Mouse (Mus musculus) brain, embryonic 14.5 days (tissue): ENCODE data around the gene Cpeb2. TPM values are rescaled to one million over a fixed set of nuclear protein-coding genes. Genes with fewer than 3 reads are reported as not detected.

Experiments used
- DNase-seq: peaks from one replicate; pipeline ENCODE4 v3.0.0-alpha.2; 2011; ENCODE audit warnings: low read depth
- CTCF ChIP-seq: fragments of 200-500 bp; IDR thresholded peaks from 2 replicates; pipeline ENCODE4 v1.5.1; 2012; ENCODE audit warnings: inconsistent platforms, mild to moderate bottlenecking, moderate library complexity, borderline replicate concordance; ENCODE audit not compliant: insufficient read depth, insufficient read length; ENCODE audit errors: extremely low read depth
- POLR2A ChIP-seq: fragments of 200-500 bp; IDR thresholded peaks from 2 replicates; pipeline ENCODE4 v1.6.1; 2012; ENCODE audit warnings: mild to moderate bottlenecking, inconsistent platforms, borderline replicate concordance; ENCODE audit not compliant: poor library complexity, insufficient read depth, insufficient read length, severe bottlenecking; ENCODE audit errors: extremely low read depth
- polyA plus RNA-seq: library from polyadenylated mRNA; depleted of rRNA; stranded (reverse); fragments of >200 nt; gene quantifications from 2 replicates; pipeline ENCODE4 v1.2.3, GENCODE M21; 2012

Cpeb2 gene
- polyA plus RNA-seq, 1 experiment, result 36.3 TPM

DNA sequence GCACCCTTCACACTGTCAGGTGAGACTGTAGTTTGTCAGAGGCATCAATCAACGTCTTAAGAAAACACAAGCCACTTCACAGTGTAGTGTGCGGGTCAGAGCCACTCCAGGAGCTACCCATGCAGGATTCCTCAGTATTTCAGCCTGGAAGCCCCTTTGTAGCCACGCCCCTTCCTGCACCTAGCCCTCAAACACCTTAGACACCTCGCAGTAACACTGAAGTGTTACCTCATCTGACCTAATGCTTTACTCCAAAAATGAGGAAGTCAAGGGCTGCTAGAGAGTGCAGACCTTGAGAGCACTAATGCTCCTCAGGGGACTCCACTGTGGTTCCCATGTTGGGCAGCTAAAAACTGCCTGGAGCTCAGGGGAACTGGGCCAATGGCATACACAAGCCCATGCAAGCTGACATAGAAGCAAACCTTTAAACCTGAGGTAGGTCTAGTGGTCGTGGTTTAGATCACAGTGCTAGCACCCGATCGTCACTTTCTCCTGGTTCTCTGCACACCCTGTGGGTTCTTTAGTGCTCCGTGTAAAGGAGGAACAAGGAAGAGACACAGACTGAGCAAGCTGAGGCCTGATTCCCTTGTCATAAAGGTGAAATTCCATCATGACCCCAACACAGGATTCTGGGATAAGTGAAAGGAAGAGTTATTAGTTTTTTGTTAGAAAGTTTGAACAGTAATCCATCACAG lies 56.9 kb downstream of the Cpeb2 start:
- no peak for TF ChIP-seq CTCF
- TF ChIP-seq POLR2A, result no peak
- DNase-seq, result no peak

DNA sequence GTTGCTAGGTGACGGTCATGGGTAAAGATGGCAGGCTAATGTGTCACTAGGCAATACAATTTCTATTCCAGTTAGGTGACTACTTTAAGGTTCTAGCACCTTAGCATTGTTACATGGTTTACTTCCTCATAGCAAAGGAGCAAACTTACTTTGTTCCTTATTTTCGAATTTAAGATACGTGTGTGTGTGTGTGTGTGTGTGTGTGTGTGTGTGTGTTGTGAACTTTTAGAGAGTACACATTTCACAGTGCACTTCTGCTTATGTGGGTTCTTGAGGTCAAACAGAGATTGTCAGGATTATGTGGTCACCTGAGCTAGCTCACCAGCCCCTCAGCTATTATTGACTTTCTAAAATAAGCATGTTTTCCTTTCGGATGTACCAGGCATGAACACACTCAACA lies 60.2 kb downstream of the Cpeb2 start:
- DNase-seq, result no peak
- TF ChIP-seq POLR2A, result no peak
- no peak for TF ChIP-seq CTCF

DNA sequence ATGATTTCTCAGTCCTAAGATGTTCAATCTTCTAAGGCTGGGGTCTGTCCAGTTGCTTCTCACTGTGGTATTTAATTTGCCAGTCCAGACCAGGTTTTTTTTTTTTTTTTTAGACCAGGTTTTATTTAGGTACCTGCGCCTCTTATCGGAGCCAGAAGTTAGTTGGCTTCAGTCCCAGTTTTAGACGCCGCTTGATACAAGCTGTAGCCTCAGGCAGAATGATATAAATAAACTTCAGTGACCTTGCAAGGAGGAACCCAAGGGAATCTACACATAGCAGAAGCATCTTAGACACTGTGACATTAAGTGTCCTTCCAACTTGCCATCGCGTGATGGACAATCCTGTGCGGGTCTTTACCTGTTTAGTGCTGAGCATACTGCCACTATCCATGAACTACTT lies 64.5 kb downstream of the Cpeb2 start:
- TF ChIP-seq CTCF, result no peak
- TF ChIP-seq POLR2A, result no peak
- no peak for DNase-seq

DNA sequence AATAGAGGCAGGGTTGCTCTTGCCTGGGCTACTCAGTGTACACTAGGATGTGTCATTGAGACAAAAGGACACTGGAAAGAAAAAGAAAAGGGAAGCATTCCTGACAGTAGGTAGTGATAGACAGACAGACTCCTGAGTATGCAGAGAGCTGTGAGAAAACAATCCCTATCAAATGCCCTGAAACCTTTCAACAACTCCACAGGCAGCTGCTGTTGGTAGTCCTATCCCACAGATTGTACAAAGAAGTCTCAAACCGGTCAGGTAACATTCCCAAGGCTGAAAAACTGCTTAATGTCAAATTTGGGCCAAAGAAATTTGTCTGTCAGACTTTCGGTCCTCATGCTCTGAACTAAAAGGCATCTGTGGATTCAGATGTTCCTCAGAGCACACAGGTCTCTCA lies 66.0 kb downstream of the Cpeb2 start:
- no peak for DNase-seq
- TF ChIP-seq CTCF, result no peak
- TF ChIP-seq POLR2A, result no peak

DNA sequence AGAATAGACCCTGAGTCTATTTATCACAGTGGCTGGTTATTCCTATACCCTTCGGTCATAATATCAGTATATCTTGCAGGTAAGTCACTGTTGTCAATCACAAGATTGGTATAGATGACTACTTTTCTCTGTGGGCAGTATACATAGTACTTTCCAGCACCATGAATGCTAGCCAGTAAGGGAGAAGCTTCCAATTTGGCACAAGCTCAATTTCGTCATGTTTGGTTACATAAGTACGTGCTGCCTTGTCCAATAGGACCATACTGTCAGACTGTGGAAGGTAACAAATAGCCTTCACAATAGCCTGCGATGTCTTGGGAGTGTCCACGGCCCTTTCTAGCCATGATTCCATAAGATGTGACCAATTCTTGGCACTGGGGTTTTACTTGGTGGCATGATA lies 67.1 kb downstream of the Cpeb2 start:
- TF ChIP-seq POLR2A (no peak), CTCF (no peak)
- DNase-seq, result no peak

DNA sequence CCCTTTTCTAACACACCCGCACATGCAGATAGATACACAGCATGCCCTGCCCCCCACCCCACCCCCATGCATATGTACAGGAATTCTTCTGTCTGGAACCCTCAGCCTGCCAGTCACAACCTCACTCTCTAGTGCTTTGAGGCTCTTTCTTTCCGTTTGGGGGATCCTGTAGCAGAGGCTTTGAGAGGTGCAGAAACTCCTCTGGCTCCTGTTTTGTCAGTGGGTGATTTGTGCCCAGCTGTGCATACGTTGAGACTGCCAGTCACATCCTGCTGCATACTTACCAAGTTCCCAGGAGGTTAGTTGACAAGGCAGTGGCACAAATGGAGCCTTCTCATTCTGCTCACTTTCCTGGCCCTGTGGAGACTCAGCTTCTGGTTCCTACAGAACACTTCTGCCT lies 68.0 kb downstream of the Cpeb2 start:
- no peak for DNase-seq
- TF ChIP-seq POLR2A, result no peak
- TF ChIP-seq CTCF, result no peak

DNA sequence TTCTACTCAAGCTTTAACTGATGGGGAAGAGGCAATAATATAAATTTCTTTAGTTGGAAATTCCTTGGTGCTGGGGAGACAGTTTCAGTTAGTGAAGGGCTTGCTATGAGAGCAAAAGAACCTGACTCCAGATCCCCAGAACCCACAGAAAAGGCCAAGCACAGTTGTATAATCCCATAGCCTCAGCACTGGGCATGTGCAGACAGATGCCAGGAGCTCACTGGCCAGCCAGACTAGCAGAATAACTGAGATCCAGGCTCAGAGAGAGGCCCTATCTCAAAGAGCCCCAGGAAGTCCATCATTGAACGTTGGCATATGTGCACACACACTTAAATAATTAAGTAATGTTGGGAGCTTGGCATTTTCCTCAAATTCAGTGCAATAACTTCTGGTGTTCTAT lies 70.5 kb downstream of the Cpeb2 start:
- DNase-seq, result no peak
- TF ChIP-seq POLR2A (no peak), CTCF (no peak)

DNA sequence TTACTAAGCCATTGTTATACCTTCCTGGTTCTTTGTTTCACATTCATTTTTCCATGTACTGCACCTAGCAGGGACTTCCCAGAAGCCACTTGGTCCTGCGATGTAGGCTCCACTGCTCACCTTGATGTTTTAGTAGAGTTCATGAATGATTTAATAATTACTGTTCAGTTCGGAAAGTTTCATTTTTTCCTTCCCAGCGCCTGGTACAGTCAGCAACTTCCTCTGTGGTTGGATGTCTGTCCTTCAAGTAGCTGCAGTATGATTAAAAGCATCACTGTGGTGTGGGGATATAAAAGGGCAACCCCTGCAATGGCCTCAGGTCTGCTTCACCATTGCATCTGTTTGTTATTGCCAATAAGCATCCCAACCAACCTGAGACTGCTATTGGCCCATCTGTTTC lies 72.5 kb downstream of the Cpeb2 start:
- DNase-seq, result no peak
- TF ChIP-seq POLR2A (no peak), CTCF (no peak)

DNA sequence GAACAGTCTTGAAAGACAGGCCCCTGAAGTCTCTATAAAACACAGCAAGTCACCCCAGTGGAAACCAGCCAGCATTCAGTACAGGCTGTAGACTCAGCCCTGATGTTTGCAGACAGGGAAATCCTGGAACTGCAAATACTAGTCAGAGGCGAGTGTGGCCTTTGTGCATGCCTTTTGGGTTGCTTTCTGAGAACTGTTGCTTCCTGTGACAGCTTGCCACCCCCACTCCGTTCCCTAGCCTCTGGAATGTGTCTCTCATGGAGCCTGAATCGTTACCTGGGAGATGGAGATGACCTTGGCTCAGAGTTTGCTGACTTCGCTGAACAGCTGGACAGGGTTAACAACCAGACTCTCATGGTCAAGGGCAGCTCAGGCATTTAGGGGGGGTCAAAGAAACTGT lies 77.0 kb downstream of the Cpeb2 start:
- TF ChIP-seq CTCF (no peak), POLR2A (no peak)
- DNase-seq, result peak; percentile 8

DNA sequence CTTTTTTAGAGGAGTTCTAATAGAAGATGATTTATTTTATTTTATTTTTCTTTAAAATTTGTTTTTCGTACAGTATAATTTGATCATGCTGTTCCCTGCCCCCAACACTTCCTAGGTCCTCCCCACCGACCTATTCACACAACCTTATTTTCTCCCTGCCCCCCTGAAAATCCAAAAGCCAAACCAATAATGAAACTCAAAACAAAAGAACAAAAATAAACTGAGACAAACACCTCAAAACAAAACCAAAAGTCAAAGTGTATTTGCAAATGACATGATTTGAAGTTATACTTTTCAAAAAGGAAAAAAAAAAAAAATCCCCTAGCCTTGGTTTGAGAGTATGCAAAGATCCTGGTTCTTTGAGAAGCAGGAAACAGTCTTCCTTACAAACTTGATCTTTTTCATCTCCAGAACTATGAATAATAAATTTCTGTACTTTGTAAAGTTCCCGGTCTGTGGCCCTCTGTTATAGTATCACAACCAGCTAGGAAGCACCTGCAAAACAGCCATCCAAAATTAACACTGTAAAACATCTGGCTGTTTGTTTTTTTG lies 91.4 kb downstream of the Cpeb2 start:
- TF ChIP-seq POLR2A (no peak), CTCF (no peak)

DNA sequence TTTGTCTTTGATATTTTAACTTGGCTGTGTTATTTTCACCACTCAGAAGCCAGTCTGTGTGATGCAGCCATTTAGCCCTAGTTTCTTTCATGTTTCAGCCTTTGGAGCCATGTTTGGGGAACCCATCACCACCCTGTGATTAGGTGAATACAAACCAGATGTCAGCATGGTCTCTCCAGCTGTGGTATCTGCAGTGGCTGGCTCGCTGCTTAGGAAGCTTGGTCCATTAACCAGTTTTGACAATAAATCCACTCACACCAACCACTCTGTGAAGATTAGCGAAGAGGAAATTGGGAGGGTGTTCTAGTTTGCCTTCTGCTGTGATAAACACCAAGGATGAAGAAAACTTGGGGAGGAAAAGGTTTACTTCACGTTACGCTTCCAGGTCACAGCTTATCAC lies 92.6 kb downstream of the Cpeb2 start:
- no peak for TF ChIP-seq POLR2A
- TF ChIP-seq CTCF, result no peak
- no peak for DNase-seq

More for the DNA sequence above, 91.4 kb downstream of the Cpeb2 start:
- DNase-seq, result no peak

DNA sequence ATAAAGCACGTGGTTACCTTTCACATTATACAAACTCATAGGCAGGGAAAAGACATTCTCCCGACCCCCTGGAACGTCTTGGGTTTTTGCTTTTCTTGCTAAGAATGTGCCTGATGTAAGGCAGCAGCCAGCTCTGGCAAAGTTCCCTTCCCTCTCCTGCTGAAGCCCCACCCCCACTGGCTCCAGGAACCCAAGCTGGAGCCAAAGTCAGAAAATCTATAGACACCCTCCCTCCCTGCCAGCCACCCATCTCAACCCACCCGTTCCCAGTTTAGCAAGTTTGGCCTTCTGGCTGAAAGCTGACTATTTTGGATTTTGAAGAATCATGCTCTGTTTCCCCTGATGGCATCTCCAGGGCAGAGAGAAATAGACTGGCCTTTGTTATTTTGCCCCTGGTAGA lies 95.6 kb downstream of the Cpeb2 start:
- peak; percentile 70 for DNase-seq
- TF ChIP-seq CTCF (no peak), POLR2A (no peak)

DNA sequence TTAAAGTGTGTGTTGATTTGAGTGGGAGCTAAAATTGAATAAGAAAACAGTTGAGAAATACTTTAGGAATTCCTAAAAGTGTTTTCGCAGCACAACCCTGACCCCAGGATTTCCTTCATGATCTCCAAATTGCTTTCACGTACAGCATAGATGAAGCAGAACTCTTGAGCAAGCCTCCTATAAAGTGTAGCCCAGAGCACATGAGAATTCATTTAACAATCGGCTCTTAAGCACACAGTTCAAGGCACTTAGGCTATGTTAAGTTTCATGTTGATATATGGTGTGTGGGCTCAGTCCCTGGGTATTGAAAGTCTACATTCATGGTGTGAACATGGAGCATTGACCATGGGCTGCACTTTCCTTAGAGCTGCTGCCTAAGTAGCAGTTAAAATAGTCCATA lies 97.3 kb downstream of the Cpeb2 start:
- TF ChIP-seq POLR2A, result no peak
- no peak for TF ChIP-seq CTCF
- no peak for DNase-seq

DNA sequence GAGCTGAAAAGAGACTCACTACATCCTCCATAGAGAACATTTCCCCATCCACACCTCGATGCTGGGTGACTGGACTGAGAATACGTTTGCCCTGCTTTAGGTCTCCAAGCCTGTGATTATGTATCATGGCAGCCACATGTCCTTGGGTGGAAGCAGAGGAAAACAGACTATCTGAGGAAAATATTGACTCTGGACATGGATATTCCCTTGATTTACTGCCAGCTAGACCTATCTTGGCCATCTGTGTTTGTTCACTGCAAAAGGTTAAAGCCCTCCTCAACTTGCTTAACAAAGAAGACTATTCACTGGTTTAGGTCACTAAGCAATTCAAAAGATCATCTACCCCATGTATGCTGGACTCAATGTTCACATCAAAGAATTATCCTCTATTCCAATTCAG lies 101.5 kb downstream of the Cpeb2 start:
- no peak for TF ChIP-seq CTCF
- no peak for DNase-seq
